Mouse (Mus musculus) T-helper 1 cell (primary cell): ENCODE measurements around the gene Plek2.

Experiments used
- in situ Hi-C: fragments of 300-600 bp; cut with MboI, MseI; formaldehyde crosslinking; loops from one replicate; pipeline ENCODE4 v1.15.1; 2025; ENCODE audit warnings: high pct_unique_total_duplicates

Plek2 gene

DNA sequence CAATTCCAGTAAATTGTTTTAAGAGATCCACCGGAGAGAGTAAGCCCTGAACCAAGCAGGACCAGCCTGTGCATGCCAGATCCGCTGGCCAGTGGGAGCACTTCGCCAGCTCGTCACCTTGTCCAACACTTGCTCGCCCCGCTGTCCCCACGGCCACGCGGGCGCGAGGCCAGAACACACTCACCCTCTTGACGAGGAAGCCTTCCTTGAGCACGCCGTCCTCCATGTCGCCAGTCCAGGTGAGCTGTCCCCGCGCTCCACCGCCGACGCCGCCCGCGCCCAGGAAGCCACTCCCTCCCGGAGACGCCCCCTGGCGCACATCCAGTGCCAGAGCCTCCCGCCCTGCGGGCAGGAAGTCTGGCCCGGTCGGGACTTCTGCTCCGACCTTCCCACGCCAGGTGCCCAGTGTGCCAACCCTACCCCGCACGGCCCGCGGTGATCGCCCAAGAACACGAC is at the start of gene Plek2:
Gene Plek2, minus strand, starts transcription at position 258 of the 456 bp plus-strand sequence.
- in situ Hi-C loops = no loop called here

DNA sequence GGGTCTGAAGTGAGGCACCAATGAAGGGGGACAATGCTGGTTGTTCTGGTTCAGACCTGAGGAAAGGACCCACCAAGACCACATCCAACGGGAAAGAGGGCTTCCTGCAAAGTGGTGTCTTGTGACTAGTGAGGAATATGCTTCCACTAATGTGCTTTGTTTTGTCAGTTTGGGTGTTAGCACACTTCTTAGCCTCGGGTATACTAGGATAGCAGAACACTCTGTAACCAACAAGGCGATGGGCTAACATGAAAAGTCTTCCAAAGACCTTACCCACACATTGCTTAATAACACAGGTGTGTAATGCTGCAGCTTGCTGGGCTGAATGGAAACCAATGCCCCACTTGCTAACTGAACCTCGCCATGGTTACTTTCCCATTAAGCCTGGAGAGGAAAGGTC is 49.6 kb upstream of the Plek2 start:
- in situ Hi-C loops = no loop called here

DNA sequence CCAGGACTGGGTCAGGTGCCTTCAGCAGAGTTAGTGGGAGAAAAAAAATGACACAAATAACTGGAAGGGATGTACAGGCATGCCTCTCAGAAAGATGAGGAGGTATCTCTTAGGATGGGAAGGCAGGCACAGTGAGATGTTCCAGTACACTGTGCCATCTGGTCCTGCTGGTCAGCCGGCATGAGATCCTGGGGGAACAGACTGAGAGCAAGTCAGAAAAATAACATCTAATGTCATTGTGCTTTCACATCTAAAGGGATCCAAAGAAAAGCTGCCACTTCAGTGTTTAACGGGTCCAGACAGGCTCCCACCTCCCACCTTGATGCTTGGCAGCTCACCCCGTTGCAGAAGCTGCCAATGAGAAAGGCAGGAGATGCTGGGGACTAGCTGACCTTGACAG is 45.7 kb upstream of the Plek2 start:
- in situ Hi-C loops = no loop called here

DNA sequence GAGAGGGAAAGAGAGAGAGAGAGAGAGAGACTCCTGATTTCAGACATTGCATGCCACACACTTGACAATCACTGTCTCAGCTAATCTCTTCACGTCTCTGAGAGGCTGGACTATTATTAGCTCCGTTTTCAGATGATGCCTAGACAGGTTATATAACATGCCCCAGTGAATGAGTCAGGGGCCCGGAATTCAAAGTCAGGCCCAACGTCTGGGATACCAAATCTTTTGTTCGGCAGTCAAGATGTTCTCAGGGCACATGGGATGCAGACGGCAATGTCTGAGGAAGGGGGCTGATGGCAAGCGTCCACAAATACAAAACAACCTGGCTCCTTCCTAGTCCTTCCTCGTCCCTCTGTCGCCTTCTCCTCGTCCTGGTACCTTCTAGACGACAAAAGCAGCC is 45.3 kb upstream of the Plek2 start:
- in situ Hi-C loops = no loop called here

DNA sequence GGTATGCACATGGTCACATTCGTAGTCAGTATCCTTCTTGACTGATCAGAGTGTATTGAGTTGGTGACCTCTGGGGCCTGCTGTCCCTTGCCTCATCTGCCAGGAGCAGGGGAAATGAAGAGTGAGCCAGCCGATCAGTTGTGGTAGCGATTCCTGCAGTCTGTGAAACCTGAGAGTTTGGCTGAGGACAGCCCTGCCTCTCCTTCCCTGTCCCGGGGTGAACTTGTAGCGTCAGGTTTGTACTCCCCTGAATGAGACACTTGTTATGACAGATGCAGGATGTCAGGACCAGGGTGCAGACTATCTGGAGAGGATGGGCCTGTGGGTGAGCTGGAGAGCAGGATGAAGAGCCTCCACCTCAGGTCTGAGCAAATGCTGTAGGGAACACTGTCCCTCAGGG is 40.9 kb upstream of the Plek2 start:
- in situ Hi-C loops = no loop called here

DNA sequence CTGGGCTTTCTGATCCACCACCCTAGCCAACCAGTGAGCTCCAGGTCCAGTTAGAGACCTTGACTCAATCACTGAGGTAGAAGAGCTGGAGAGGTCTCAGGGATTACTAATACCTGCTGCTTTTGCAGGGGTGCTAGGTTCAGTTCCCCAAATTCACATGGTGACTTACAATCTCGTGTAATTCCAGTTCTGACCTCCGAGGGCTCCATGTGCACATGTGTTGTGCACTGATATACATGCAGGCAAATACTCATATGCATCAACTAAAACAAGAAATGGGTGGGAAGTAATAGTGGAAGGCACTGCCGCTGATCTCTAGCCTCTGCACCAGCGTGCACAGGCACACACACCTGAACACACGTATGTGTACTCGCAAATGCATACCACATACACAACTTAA is 40.4 kb upstream of the Plek2 start:
- in situ Hi-C loops = no loop called here

DNA sequence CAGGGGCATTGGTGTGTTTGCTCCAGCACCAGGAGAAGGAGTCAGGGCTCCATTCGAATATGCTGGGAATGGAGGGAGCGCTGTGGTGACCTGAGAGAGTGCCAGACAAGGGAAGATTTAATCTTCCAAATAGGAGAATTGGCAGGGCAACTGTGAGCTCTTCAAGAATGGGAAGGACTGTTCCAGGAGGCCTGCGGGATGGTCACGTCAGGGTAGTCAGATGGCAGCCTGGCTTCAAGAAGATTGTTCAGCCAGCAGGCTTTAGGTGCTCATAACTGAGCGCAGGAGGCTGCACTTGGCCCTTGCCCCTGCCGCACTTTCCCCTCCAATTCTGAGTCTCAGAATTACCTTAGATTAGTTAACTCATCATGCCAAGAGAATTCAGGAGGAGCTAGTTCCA is 36.2 kb upstream of the Plek2 start:
- in situ Hi-C loops = no loop called here

DNA sequence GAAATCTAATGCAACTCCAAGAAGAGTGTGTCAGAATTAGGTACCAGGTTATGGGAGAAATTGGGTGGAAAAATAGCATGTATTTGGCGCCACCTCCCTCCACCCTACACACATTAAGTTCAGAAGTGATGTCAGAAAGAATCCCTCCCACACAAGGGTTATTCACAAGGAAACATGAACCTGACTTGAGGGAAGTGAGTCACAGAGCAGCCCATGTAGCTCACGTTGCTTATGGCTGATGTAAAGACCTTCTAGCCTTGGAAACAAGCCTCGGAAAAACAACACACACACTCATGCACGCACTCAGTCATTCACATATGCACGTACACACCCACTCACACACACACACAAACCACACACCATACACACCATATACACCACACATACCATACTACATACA is 33.3 kb upstream of the Plek2 start:
- in situ Hi-C loops = no loop called here

DNA sequence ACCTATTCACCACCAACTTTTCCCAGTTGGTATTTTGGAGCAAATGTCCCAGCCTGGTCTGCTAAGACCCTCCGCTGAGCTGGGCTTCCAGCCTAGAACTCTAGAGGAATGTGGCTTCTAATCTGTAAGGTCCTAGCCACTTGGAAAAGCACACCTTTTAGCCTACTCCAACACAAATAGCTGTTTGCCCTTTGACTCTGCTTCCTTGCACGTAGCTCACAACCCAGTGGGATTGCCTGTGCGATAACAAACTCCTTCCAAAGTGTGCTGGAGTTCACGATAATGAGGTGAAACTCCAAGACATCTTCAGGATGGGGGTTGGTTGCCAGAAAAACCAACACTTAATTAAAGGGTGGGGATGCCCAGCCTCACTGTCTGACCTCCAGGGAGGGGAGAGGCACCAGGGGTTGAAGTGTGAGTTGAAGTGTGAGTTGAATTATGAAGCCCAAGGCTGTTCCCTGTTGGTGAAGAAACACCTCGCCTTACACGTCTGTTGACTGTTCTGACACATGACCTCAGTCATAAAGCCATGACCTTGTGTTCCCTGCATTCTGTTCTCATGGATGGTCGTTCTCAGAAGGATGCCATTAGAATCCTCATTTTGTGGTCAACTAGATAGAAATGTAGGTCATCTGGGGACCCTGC is 32.8 kb upstream of the Plek2 start:
- in situ Hi-C loops = loop anchor here (10.0 kb wide), 1 partner anchor 1405 kb away; no protein-coding TSS in a partner anchor

DNA sequence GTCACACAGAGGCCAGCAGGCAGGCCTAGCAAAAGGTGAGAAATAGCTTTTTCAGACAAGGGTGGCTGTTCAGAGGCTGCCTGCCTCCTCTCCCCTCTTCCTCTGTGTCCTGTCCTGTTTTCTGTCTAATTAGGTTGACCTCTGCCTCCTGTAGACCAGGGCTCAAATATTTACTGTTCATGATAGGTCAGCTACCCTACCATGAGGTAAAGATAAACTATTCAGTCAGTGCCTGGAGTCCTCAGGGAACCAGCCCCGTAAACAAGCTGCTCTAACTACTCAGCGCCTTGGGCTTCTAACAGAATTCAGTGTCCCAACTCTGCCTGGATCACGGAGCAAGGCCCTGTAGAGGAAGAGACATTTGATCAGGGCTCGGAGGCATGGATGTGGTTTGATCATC is 29.7 kb upstream of the Plek2 start:
- in situ Hi-C loops = loop anchor here (10.0 kb wide), 1 partner anchor 1408 kb away; no protein-coding TSS in a partner anchor

DNA sequence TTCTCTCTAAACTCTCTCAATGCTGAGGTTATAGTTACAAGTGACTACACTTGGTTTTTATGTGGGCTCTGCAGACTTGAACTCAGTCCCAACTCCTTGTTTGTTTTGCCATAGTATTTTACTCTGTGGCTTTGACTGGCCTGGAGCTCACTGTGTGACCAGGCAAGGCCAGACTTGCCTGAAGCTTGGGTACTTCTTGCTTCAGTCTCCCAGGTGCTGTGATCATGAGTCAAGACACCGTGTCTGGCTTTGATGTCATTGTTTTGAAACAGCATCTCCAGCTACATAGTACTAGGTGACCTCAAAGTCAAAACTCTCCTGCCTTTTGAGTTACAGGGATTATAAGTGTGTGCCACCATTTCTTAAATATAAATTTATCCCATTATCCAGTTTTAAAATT is 23.1 kb upstream of the Plek2 start:
- in situ Hi-C loops = loop anchor here (10.0 kb wide), 1 partner anchor 1415 kb away; no protein-coding TSS in a partner anchor

DNA sequence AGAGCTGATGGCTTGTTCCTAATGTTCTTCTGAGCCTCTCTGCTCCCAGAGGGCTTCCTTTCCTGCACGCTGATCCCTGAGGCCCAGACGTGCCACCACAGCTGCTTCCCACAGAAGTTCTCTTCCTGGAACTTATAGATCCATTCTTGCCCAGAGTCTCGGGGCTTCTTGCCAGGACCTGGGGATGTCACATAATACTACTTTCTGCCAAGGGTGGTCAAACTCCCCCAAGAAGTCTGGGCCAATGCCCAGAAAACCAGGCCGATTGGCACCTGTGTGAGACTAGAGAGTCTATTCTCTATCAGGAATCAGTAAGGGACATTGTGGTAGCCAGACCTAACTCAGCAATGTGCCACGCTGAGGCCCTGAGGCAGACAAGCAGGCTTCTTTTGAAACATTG is 20.5 kb upstream of the Plek2 start:
- in situ Hi-C loops = no loop called here

DNA sequence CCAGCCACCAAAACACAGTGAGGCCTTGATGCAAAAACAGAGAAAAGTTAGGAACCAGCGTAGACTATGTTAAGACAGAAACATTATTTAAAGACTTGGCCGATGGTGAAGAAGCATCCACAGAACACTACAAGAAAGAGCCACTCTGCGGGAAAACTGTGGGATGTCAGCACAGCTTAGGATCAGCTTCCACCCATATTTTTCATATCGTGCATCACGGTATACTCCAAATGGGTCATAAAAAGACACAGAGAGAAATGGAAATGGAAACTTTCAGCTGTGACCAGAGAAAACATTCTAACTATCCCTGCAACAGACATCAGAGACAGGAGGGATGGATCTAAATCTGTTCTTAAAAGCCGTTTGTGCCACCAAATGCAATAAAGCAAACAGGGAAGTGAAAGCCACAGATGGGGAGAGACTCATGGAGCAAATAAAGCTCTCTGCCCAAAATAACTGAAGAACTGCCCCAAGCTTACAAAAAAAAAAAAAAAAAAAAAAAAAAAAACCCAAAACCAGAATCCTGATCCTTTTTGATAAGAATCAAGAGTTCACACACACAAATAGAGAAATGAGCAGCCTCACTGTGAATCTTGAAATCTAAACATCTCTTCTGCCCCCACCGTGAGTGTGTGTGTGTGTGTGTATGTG is 16.9 kb upstream of the Plek2 start:
- in situ Hi-C loops = loop anchor here (5.0 kb wide), 1 partner anchor 99 kb away; no protein-coding TSS in a partner anchor

DNA sequence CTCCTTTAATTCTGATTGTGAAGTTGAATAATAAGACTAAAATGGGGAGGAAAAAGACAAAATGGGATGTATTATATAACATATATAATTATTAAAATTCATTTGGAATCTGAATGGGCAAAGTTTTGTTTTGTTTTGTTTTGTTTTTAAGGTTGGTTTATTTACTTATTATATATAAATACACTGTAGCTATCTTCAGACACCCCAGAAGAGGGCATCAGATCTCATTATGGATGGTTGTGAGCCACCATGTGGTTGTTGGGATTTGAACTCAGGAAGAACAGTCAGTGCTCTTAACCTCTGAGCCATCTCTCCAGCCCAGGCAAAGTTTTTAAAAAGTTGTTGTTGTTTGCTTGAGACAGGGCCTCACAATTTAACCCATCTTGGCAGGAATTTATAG is 16.2 kb upstream of the Plek2 start:
- in situ Hi-C loops = loop anchor here (5.0 kb wide), 1 partner anchor 99 kb away; no protein-coding TSS in a partner anchor

DNA sequence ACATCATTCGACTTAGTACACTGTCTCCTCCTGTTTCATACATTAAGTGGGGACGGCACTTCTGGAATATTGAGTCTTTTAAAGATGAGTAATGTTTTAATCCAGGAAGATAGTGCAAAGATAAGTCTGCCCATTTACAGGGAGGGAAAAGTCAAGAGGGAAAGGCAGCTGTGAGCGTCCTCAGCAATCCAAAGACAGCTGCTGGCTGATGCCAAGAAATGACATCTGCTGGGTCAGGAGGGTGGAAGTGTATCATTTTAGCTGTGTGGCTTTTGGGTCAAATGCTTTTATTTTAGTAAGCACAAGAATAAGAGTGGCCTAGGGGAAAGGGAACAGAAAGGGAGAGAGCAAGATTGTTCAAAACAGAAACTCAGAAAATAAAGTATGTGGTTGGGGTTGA is 15.3 kb upstream of the Plek2 start:
- in situ Hi-C loops = loop anchor here (5.0 kb wide), 1 partner anchor 100 kb away; no protein-coding TSS in a partner anchor

DNA sequence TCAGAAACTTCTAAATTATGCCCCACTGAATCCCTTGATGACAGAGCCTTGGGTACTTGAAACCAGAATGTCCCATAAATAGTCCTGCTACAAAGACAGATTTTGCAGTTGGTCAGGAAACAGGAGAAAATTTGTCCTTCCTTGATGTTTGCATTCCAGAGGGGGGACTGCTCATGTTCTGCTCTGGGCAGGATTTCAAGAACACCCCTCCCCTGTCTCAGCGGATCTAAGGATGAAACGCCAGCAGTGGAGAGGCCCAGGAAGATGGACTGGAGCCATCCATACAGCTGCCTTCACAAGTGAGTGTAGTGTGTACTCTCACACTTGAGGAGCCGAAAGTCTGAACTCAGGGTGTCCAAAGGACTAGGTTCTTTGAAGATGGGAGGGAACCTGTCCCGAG is 14.7 kb upstream of the Plek2 start:
- in situ Hi-C loops = loop anchor here (5.0 kb wide), 1 partner anchor 101 kb away; no protein-coding TSS in a partner anchor

DNA sequence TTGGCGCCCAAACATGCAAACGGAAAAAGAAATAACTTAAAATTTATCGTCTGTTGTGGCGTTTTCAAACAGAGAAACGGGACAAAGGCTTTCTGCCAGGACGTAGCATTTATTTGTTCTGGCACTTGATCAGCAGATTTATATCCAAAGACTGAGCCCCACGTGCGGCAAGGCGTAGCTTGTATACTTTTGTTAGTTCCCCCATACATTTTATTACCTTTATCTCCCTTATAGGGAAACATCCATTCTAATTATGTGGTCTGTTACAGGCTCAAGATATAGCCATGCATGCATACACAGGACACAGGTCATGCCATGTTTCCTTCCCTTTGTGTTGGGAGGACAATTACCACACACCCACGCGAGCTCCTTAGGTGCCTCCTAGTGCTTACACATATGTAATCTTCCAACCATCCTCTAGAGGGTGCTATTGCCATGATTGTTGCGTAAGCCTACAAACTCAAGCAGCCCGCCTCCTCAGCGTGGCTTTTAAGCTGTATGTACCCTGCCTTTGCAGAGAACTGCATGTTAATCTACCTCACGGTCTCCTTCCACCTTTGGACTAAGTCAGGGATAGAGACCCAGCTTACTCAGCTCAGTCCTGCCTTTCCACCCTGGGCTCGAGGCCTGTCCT is 12.4 kb upstream of the Plek2 start:
- in situ Hi-C loops = no loop called here

DNA sequence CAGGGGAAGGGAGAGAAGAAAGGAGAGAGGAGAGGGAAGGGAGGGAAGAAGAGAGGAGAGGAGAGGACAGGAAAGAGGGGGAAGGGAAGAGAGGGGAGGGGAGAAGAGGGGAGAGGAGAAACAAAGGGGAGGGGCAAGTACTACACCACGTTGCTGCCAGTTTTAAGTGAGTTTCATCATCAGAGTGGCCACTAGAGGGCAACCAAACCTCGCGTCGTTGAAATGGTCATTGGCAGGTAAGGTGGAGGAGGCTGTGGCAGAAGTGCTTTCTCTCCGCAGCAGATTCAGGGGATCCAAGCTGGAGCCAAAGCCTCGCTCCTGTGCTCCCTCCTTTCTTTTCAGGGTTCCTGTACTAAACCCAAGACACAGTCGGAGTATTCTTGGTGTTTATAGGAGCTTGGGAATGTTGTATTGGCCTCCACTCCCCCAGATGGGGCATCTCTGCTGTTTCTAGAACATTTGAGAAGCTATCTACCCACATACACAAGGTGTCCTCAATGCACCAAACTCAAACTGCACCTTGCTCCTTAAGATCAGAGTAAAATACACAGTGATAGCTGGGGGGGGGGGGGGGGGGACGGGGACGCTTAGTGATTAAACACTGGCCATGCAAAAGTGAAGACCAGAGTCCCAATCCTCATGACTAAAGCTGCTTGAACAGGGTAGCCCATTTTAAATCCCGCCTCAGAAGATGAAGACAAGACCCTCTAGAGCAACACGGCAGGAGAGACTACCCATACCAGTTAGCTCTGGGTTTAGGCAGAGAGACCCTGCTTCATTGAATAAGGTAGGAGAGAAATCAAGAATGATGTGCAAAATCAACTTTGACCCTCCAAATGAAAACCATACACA is 11.7 kb upstream of the Plek2 start:
- in situ Hi-C loops = no loop called here

DNA sequence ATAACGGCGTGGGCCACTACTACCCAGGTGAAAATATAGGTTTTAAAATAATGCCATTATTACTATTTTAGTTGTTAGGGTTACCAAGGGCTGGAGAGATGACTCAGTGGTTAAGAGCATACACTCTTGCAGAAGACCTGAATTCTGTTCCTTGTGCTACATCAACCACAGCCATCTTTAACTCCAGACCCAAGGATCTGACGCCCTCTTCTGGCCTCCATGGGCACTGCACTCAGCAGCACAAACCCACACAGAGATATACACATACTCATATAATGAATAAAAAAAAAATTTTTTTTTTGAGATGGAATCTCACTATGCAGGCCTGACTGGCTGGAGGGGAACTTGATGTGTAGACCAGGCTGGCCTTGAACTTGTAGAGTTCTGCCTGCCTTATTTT is 9.5 kb upstream of the Plek2 start:
- in situ Hi-C loops = no loop called here

DNA sequence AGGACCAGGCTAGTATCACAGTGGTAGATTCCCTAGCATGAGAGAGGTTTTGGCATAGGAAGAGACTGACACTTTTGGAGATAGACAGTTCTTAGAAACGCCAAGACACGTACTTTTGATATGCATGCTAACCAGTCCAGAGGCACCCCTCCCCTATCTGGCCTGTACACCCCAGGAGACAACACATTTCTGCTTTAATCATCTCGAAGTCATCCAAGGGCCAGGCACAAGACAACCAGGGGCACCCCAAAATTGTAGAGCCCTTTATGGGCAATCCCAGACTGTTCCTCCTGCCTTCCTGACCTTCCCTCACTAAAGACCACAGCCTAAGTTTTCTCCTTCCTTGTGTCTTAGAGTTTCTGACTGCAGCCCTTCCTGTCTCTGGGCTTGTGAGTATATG is 8.8 kb upstream of the Plek2 start:
- in situ Hi-C loops = no loop called here

DNA sequence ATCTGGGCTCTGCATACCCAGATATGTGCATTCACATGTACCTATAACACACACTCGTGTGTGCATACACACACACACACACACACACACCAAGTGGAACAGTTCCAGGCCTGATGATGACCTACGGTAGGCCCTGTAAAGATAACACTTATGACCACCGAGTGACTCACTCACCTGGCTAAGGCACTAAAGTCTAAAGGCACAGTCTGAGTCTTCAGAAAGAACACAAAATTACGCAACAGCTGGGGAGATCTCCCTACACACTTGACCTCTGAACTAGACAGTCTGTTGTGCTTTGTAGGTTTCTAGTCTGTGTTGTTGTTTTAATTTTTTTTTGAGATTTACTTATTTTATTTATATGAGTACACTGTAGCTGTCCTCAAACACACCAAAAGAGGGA is 7.7 kb upstream of the Plek2 start:
- in situ Hi-C loops = loop anchor here (5.0 kb wide), 1 partner anchor 188 kb away; no protein-coding TSS in a partner anchor
